Mouse (Mus musculus): ENCODE data around the gene Gm35549. TPM values are rescaled to one million over a fixed set of nuclear protein-coding genes. Genes with fewer than 3 reads are reported as not detected.
A peak's percentile ranks its signal among the peaks of the same experiment; 100 is the strongest.

The Gm35549 gene
- polyA plus RNA-seq, 1 experiment from 2014 or later: 0.32 TPM

GRCm38 (mm10) chr9:122805845-122806341 lies 37.9 kb downstream of the Gm35549 start:
- Histone ChIP-seq H3K9ac (ENCODE audit: low read length) (peak overlapping the region; percentile 78), H3K36me3 (ENCODE audit: control insufficient read depth, insufficient read depth, low read length) (no peaks in the 10 kb centered on the region; the same call in 1 of the 2 replicates), H3K4me2 (replicated peaks; ENCODE audit: low read depth) (peak overlapping the region; percentile 87), H3K4me1 (replicated peaks; ENCODE audit: control insufficient read depth, insufficient read depth) (no peaks in the 10 kb centered on the region), H3K27ac (replicated peaks) (peak overlapping the region; percentile 82), H3K4me3 (ENCODE audit: low read depth, low read length) (peak overlapping the region; percentile 57), H3K9me3 (ENCODE audit: control insufficient read depth, low read length) (no peaks in the 10 kb centered on the region), H3K27me3 (ENCODE audit: control insufficient read depth, insufficient read depth, low read length) (no peaks in the 10 kb centered on the region)
- TF ChIP-seq EP300 (optimal IDR thresholded peaks at IDR 0.05) (no peak), CTCF (IDR thresholded peaks at IDR 0.05; ENCODE audit: low read depth) (no peak)
- ATAC-seq (ENCODE audit: low FRiP score, low TSS enrichment) (no peak; the same call in 1 of the 2 replicates), DNase-seq (ENCODE audit: low spot score) (no peak)
- WGBS: 7% methylated on average over 10 of the region's 10 CpGs

DNA sequence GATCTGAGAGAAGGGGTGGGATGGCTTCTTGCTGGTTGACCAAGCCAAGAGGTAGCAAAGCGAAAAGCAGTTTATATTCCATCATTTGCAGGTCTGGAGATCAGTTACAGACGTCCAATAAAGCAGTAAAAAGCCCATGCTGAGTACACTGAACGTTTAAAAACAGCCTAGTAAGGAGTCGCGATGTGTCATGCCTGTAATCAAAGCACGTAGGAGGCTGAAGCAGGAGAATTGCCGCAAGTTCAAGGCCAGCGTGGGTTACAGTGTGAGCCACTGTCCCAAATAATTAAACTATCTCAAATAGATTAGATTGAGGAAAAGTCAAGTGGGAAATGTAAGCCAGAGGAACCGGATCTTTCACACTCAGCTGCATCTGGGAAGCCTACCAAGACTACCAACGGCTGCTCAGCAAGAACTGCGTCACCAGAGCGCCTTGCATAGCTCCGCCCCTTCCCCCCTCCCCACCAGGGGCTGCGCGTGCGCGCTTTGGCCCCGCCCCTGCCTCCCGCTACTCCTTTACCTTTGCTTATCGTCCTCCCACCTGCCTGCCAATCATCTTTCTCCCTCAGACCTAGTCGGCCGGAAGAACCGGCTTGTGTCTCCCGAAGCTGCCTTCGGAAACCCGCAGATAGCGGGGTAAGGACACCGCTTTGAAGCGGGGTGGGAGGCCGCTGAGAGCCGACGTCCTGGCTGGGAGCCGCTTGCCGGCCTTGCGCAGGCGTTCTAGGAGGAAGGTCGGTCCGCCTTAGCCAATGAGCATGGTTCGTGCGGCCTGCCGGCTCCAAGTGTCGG lies 38.6 kb downstream of the Gm35549 start, which contains the start of gene Tcaim:
Tcaim (plus strand) TSS at position 487 of the 792 bp plus-strand sequence.
- TF ChIP-seq CTCF (IDR thresholded peaks at IDR 0.05; ENCODE audit: low read depth) (no peak), EP300 (optimal IDR thresholded peaks at IDR 0.05) (no peak)
- no peaks in the 10 kb centered on the region for H3K27me3 ChIP-seq (ENCODE audit: control insufficient read depth, insufficient read depth, low read length)
- H3K4me2 ChIP-seq (replicated peaks; ENCODE audit: low read depth): peak within 1 kb of the TSS; percentile 87
- 5% methylated on average over 42 of the region's 42 CpGs for WGBS
- no peaks in the 10 kb centered on the region for H3K4me1 ChIP-seq (replicated peaks; ENCODE audit: control insufficient read depth, insufficient read depth)
- peak within 1 kb of the TSS; percentile 57 for H3K4me3 ChIP-seq (ENCODE audit: low read depth, low read length)
- no peaks in the 10 kb centered on the region; the same call in 1 of the 2 replicates for H3K36me3 ChIP-seq (ENCODE audit: control insufficient read depth, insufficient read depth, low read length)
- ATAC-seq (ENCODE audit: low FRiP score, low TSS enrichment) (peak; percentile 98), DNase-seq (ENCODE audit: low spot score) (peak; percentile 93)
- peak within 1 kb of the TSS; percentile 82 for H3K27ac ChIP-seq (replicated peaks)
- H3K9ac ChIP-seq (ENCODE audit: low read length): peak within 1 kb of the TSS; percentile 78
- H3K9me3 ChIP-seq (ENCODE audit: control insufficient read depth, low read length): no peaks in the 10 kb centered on the region

DNA sequence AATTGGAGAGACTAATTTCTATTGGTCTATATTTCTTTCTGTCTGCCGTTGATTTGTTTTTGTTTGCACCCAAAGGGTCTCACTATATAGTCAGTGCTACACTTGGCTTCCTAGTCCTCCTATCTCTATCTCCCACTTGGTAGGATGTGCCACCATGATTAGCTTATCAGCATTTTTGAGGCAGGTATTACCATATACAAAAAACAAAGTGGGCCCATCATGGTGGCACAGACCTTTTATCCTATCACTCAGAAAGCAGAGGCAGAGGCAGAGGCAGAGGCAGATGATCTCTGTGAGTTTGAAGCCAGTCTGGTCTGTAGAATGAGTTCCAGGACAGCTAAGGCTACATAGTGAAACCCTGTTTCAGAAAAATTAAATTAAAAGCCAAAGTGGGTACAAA lies 57.3 kb downstream of the Gm35549 start:
- ATAC-seq (ENCODE audit: low FRiP score, low TSS enrichment): no peak
- no peak for DNase-seq (ENCODE audit: low spot score)
- no peaks in the 10 kb centered on the region for H3K36me3 ChIP-seq (ENCODE audit: control insufficient read depth, insufficient read depth, low read length)
- no peak overlapping the region for H3K27ac ChIP-seq (replicated peaks)
- H3K4me1 ChIP-seq (replicated peaks; ENCODE audit: control insufficient read depth, insufficient read depth): no peaks in the 10 kb centered on the region
- WGBS: 93% methylated on average over 1 of the region's 1 CpGs
- H3K4me2 ChIP-seq (replicated peaks; ENCODE audit: low read depth): no peak overlapping the region
- TF ChIP-seq CTCF (IDR thresholded peaks at IDR 0.05; ENCODE audit: low read depth): no peak
- no peak for TF ChIP-seq EP300 (optimal IDR thresholded peaks at IDR 0.05)
- no peak overlapping the region for H3K9ac ChIP-seq (ENCODE audit: low read length)
- no peak overlapping the region for H3K4me3 ChIP-seq (ENCODE audit: low read depth, low read length)
- H3K9me3 ChIP-seq (ENCODE audit: control insufficient read depth, low read length): no peaks in the 10 kb centered on the region
- no peaks in the 10 kb centered on the region for H3K27me3 ChIP-seq (ENCODE audit: control insufficient read depth, insufficient read depth, low read length)

- Histone ChIP-seq H3K9me3 (ENCODE audit: control insufficient read depth, low read length) (no peaks in the 10 kb centered on the region), H3K4me2 (replicated peaks; ENCODE audit: low read depth) (no peak overlapping the region), H3K4me3 (ENCODE audit: low read depth, low read length) (no peak overlapping the region), H3K9ac (ENCODE audit: low read length) (no peak overlapping the region), H3K27me3 (ENCODE audit: control insufficient read depth, insufficient read depth, low read length) (no peaks in the 10 kb centered on the region), H3K4me1 (replicated peaks; ENCODE audit: control insufficient read depth, insufficient read depth) (no peaks in the 10 kb centered on the region), H3K27ac (replicated peaks) (no peak overlapping the region), H3K36me3 (ENCODE audit: control insufficient read depth, insufficient read depth, low read length) (no peaks in the 10 kb centered on the region)
- no peak for TF ChIP-seq CTCF (IDR thresholded peaks at IDR 0.05; ENCODE audit: low read depth)
- TF ChIP-seq EP300 (optimal IDR thresholded peaks at IDR 0.05): no peak
- no peak for ATAC-seq (ENCODE audit: low FRiP score, low TSS enrichment)
- 63% methylated on average over 5 of the region's 5 CpGs for WGBS
- DNase-seq (ENCODE audit: low spot score): no peak
Observed at GRCm38 (mm10) chr9:122785231-122785630, 58.6 kb downstream of the Gm35549 start.

Other genes starting within 250 kb of the Gm35549 start
- gene Topaz1, start 96.7 kb downstream of the Gm35549 start, polyA plus RNA-seq (2015; fragmentation: Nextera tagmentation; extraction: Ambion mirVana): not detected in 2 replicates
- gene Tcaim, start 38.5 kb downstream of the Gm35549 start, polyA plus RNA-seq (2015; fragmentation: Nextera tagmentation; extraction: Ambion mirVana): 2.8 and 3.1 TPM in 2 replicates
- 17.0 and 19.2 TPM in 2 replicates for gene Zfp445, start 22.0 kb upstream of the Gm35549 start, polyA plus RNA-seq (2015; fragmentation: Nextera tagmentation; extraction: Ambion mirVana)
- gene Zkscan7, start 41.6 kb upstream of the Gm35549 start, polyA plus RNA-seq (2015; fragmentation: Nextera tagmentation; extraction: Ambion mirVana): 2.0 and 2.6 TPM in 2 replicates
- 5.2 and 5.4 TPM in 2 replicates for gene Zfp105, start 79.0 kb upstream of the Gm35549 start, polyA plus RNA-seq (2015; fragmentation: Nextera tagmentation; extraction: Ambion mirVana)
- 31.0 and 32.2 TPM in 2 replicates for gene 1110059G10Rik, start 107.0 kb upstream of the Gm35549 start, polyA plus RNA-seq (2015; fragmentation: Nextera tagmentation; extraction: Ambion mirVana)
- 7.3 and 9.3 TPM in 2 replicates for gene Kif15, start 107.0 kb upstream of the Gm35549 start, polyA plus RNA-seq (2015; fragmentation: Nextera tagmentation; extraction: Ambion mirVana)
- gene Tmem42, start 177.3 kb upstream of the Gm35549 start, polyA plus RNA-seq (2015; fragmentation: Nextera tagmentation; extraction: Ambion mirVana): 28.3 and 30.1 TPM in 2 replicates
- gene Tgm4, start 190.7 kb upstream of the Gm35549 start, polyA plus RNA-seq (2015; fragmentation: Nextera tagmentation; extraction: Ambion mirVana): 0.44 and 0.52 TPM in 2 replicates

Data from stomach, postnatal 0 days (tissue).